ENCODE assay signal across 12 mouse cellular contexts in genomic region chr9:40452208-40452607, GRCm38 (mm10).
DNase-seq lines count a peak whose midpoint lies in the region; ATAC-seq and TF ChIP-seq lines count a peak whose summit lies in the region.
"Had no signal": no experiment of that assay in that cellular context is flagged by ENCODE, and none has a peak within 500 bp of the region (broad histone marks: within the 10 kb centered on the region; RNA-seq: fewer than 3 reads in every experiment).

No protein-coding gene starts in this region.

- no peaks in the 10 kb centered on the region for H3K27me3 ChIP-seq in intestine, postnatal 0 days (replicated peaks; ENCODE audit: control insufficient read depth, insufficient read depth, low read length)
- no peaks in the 10 kb centered on the region for H3K27me3 ChIP-seq in intestine, embryonic 15.5 days (replicated peaks)

- no peak overlapping the region for H3K9ac ChIP-seq in intestine, postnatal 0 days (ENCODE audit: low read depth, low read length)
- H3K9ac ChIP-seq in intestine, embryonic 15.5 days = no peak overlapping the region
- H3K9ac ChIP-seq: limb, embryonic 15.5 days had no signal

- no peaks in the 10 kb centered on the region for H3K36me3 ChIP-seq in intestine, postnatal 0 days (ENCODE audit: control insufficient read depth, insufficient read depth)
- H3K36me3 ChIP-seq in intestine, embryonic 15.5 days = no peaks in the 10 kb centered on the region
- H3K36me3 ChIP-seq: limb, embryonic 15.5 days had no signal

- no peaks in the 10 kb centered on the region for H3K9me3 ChIP-seq in intestine, postnatal 0 days (ENCODE audit: control insufficient read depth)
- H3K9me3 ChIP-seq in intestine, embryonic 15.5 days = no peaks in the 10 kb centered on the region
- H3K9me3 ChIP-seq: limb, embryonic 15.5 days had no signal

- peak; percentile 54 for DNase-seq in embryo, embryonic 10 days (ENCODE audit: low spot score)
- no peak for DNase-seq in embryo, embryonic 10.5 days (ENCODE audit: low spot score)
- peak; percentile 17 for DNase-seq in 416B (ENCODE audit: low read depth)
- no peak for DNase-seq in thymus, adult 18-20 months
- DNase-seq: gastrocnemius, postnatal 14 days; heart, postnatal 4 days; kidney, adult 9 months; lung, postnatal 36 days had no signal

- no peak overlapping the region for H3K4me2 ChIP-seq in intestine, postnatal 0 days (replicated peaks; ENCODE audit: low read depth)
- no peak overlapping the region for H3K4me2 ChIP-seq in intestine, embryonic 15.5 days (replicated peaks)
- H3K4me2 ChIP-seq: limb, embryonic 15.5 days had no signal

- H3K4me1 ChIP-seq in intestine, postnatal 0 days (replicated peaks; ENCODE audit: control insufficient read depth, insufficient read depth, low read length) = peaks cover 4% of the 10 kb centered on the region; the same call in 1 of the 2 replicates
- peaks cover 4% of the 10 kb centered on the region; the same call in 1 of the 2 replicates for H3K4me1 ChIP-seq in intestine, embryonic 15.5 days (replicated peaks)
- peaks cover 4% of the 10 kb centered on the region for H3K4me1 ChIP-seq in bone marrow, adult 2 months (ENCODE audit: control insufficient read depth, insufficient read depth, low read length)

- H3K27ac ChIP-seq in intestine, postnatal 0 days (ENCODE audit: low read depth, low read length) = no peak overlapping the region
- no peak overlapping the region for H3K27ac ChIP-seq in intestine, embryonic 15.5 days
- no peak overlapping the region for H3K27ac ChIP-seq in bone marrow, adult 2 months (ENCODE audit: control insufficient read depth, insufficient read depth, low read depth, low read length, poor library complexity)
- H3K27ac ChIP-seq: limb, embryonic 15.5 days had no signal

- no peak for TF ChIP-seq POLR2A in bone marrow, adult 2 months (IDR thresholded peaks at IDR 0.05; ENCODE audit: borderline replicate concordance, control insufficient read depth, low read depth, low read length)

- WGBS in intestine, postnatal 0 days = 73% methylated on average over 5 of the region's 5 CpGs
- WGBS in intestine, embryonic 15.5 days = 68% methylated on average over 5 of the region's 5 CpGs
- WGBS in bone marrow, adult 2 months = 46% methylated on average over 5 of the region's 5 CpGs

- no peak for ATAC-seq in intestine, postnatal 0 days
- no peak for ATAC-seq in intestine, embryonic 15.5 days

- peak; percentile 58 for TF ChIP-seq CTCF in intestine, postnatal 0 days (IDR thresholded peaks at IDR 0.05; ENCODE audit: low read depth)
- TF ChIP-seq CTCF in bone marrow, adult 2 months (IDR thresholded peaks at IDR 0.05; ENCODE audit: control insufficient read depth, insufficient read depth, low read length) = peak; percentile 44; the same call in 1 of the 2 replicates

- H3K4me3 ChIP-seq in intestine, postnatal 0 days (ENCODE audit: low read depth, low read length) = no peak overlapping the region
- no peak overlapping the region for H3K4me3 ChIP-seq in intestine, embryonic 15.5 days (replicated peaks)
- no peak overlapping the region for H3K4me3 ChIP-seq in bone marrow, adult 2 months (replicated peaks; ENCODE audit: control insufficient read depth, low read depth, low read length)
- H3K4me3 ChIP-seq: limb, embryonic 15.5 days had no signal

Comparison
In these comparisons a context has a peak if more than half of its experiments do, and no peak if none do; other contexts are left out.
1. DNase-seq: peak in embryo, embryonic 10 days (single experiment) and 416B (single experiment); none in embryo, embryonic 10.5 days (single experiment) and thymus, adult 18-20 months (0 of 2).